Mouse (Mus musculus): ENCODE results near the gene D10Jhu81e.

DNA sequence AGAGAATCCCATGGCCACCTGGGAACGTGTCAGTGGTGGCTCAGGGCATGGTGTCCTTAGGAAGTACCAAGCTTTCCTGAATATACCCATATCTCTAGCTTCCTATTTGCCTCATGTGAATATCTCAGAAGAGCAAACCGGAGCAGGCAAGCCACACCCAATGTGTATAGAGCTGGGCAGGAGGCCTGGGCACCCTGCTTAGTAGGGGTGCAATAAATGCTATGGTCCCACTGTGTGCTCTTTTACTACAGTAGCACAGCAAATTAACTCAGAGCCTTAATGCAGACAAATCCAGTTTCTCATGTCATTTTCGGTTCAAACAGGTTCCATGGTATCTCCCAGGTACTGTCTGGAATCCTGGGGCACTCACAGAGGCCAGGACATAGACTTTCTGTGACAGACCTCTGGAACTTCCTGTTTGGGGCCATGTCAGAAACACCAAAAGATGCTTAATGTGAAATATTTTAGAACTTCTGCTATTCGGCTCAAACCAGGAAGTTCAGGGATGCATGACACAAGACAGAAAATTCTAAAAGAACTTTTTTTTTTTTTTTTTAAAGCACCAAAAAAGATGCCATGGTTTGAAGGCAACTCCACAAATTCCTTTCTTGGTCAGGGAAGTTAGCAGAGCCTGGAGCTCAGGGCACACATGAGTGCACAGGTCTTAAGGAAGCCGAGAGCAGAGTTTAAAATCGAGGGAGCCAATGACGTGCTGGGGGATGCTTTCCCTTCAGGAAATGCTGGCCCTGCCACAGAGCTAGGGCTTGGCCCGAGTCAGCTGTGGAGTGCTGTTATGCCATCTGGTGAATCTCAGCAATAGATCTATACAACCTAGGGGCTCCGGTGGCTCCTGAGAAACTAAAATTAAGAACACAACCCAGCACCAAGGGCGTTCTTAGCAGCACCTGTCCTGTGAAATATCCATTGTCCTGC lies 20.5 kb downstream of the D10Jhu81e start:
- TF ChIP-seq CTCF (conservative IDR thresholded peaks at IDR 0.05; ENCODE audit: low read length) (no peak), POU5F1 (IDR thresholded peaks at IDR 0.05; ENCODE audit: borderline replicate concordance, low read length) (no peak)

All from E14TG2a.4 (cell line).